Mouse (Mus musculus) mouse embryonic stem cell (cell line): ENCODE data around the gene Ehd2.

Source experiments
- in situ Hi-C, 2 experiments: fragments of 300-500 bp; cut with MboI; formaldehyde crosslinking; loops; 1 replicate in 1 of 2; 3 replicates in 1 of 2; pipeline ENCODE4 v1.14.3; 2019 to 2020; ENCODE audit warnings: low sequenced_read_pairs in 2 of 2, low pct_unique_long_range_greater_than_20kb in 1 of 2, mixed read lengths in 1 of 2; ENCODE audit not compliant: unreplicated experiment in 1 of 2

Gene Ehd2

GRCm38 (mm10) chr7:15981538-15981937 lies 14.2 kb upstream of the Ehd2 start:
- in situ Hi-C loops = loop anchor here in 1 of 2 experiments (5.0 kb wide), 1 partner anchor 66 kb away; the partner anchor contains the start of gene Bicra

GRCm38 (mm10) chr7:15980246-15980645 lies 12.9 kb upstream of the Ehd2 start:
- in situ Hi-C loops = loop anchor here in 1 of 2 experiments (5.0 kb wide), 1 partner anchor 67 kb away; the partner anchor contains the start of gene Bicra

- in situ Hi-C loops = loop anchor here in 1 of 2 experiments (5.0 kb wide), 1 partner anchor 71 kb away; the partner anchor contains the start of gene Bicra
Observed at GRCm38 (mm10) chr7:15975904-15976303, 8.5 kb upstream of the Ehd2 start.

- in situ Hi-C loops = loop anchor here in 1 of 2 experiments (5.0 kb wide), 1 partner anchor 72 kb away; the partner anchor contains the start of gene Bicra
Observed at GRCm38 (mm10) chr7:15975451-15975850, 8.1 kb upstream of the Ehd2 start.

- in situ Hi-C loops = loop anchor here in 1 of 2 experiments (5.0 kb wide), 1 partner anchor 73 kb away; the partner anchor contains the start of gene Bicra
Observed at GRCm38 (mm10) chr7:15974712-15975111, 7.3 kb upstream of the Ehd2 start.

- in situ Hi-C loops = no loop called here
Observed at GRCm38 (mm10) chr7:15972247-15972646, 4.9 kb upstream of the Ehd2 start.

- in situ Hi-C loops = no loop called here
Observed at GRCm38 (mm10) chr7:15969674-15970073, 2.3 kb upstream of the Ehd2 start.

GRCm38 (mm10) chr7:15968322-15968721 lies 955 bp upstream of the Ehd2 start:
- in situ Hi-C loops = no loop called here

GRCm38 (mm10) chr7:15966489-15966888 lies 878 bp downstream of the Ehd2 start:
- in situ Hi-C loops = no loop called here

- in situ Hi-C loops = no loop called here
Observed at GRCm38 (mm10) chr7:15963798-15964652, 3.3 kb downstream of the Ehd2 start.

GRCm38 (mm10) chr7:15962311-15963288 lies 4.8 kb downstream of the Ehd2 start:
- in situ Hi-C loops = no loop called here

- in situ Hi-C loops = no loop called here
Observed at GRCm38 (mm10) chr7:15961798-15962197, 5.6 kb downstream of the Ehd2 start.

GRCm38 (mm10) chr7:15961239-15961638 lies 6.1 kb downstream of the Ehd2 start:
- in situ Hi-C loops = no loop called here

GRCm38 (mm10) chr7:15960691-15961090 lies 6.7 kb downstream of the Ehd2 start:
- in situ Hi-C loops = no loop called here

GRCm38 (mm10) chr7:15956143-15956542 lies 11.2 kb downstream of the Ehd2 start:
- in situ Hi-C loops = no loop called here

- in situ Hi-C loops = no loop called here
Observed at GRCm38 (mm10) chr7:15955509-15955908, 11.9 kb downstream of the Ehd2 start.

- in situ Hi-C loops = no loop called here
Observed at GRCm38 (mm10) chr7:15954978-15955443, 12.4 kb downstream of the Ehd2 start.

- in situ Hi-C loops = no loop called here
Observed at GRCm38 (mm10) chr7:15954436-15954835, 12.9 kb downstream of the Ehd2 start.
